Comparison of ENCODE assay signal across 7 mouse cellular contexts in genomic region chr4:155761356-155762099, GRCm38 (mm10). TPM values are rescaled to one million over a fixed set of nuclear protein-coding genes. Genes with fewer than 3 reads are reported as not detected.
DNase-seq lines count a peak whose midpoint lies in the region; ATAC-seq and TF ChIP-seq lines count a peak whose summit lies in the region.

No protein-coding gene starts in this region.

- peaks cover 9% of the 10 kb centered on the region for H3K4me1 ChIP-seq in lung, adult 2 months (ENCODE audit: control insufficient read depth, insufficient read depth, low read length)
- H3K4me1 ChIP-seq in hindbrain, embryonic 11.5 days (replicated peaks; ENCODE audit: control insufficient read depth, insufficient read depth, low read length): peaks cover 7% of the 10 kb centered on the region
- peaks cover 47% of the 10 kb centered on the region for H3K4me1 ChIP-seq in megakaryocyte, embryonic 14.5 days

- no peak for DNase-seq in lung, adult 2 months
- DNase-seq in lung, postnatal 25 days (ENCODE audit: low spot score): no peak
- DNase-seq in cerebellum, postnatal 14 days: peak; percentile 38 to 58
- no peak for DNase-seq in hindbrain, embryonic 11.5 days (ENCODE audit: low spot score)
- DNase-seq in layer of hippocampus, adult 8-10 months (ENCODE audit: low spot score in 2 of 2): no peak
- DNase-seq in layer of hippocampus, adult 11-12 months (ENCODE audit: low spot score): no peak

- no peaks in the 10 kb centered on the region for H3K36me3 ChIP-seq in hindbrain, embryonic 11.5 days (ENCODE audit: control insufficient read depth, insufficient read depth, low read length)
- H3K36me3 ChIP-seq in megakaryocyte, embryonic 14.5 days (replicated peaks; ENCODE audit: low read length): peaks cover 22% of the 10 kb centered on the region

- no peak overlapping the region; the same call in 1 of the 2 replicates for H3K27ac ChIP-seq in hindbrain, embryonic 11.5 days (ENCODE audit: low read depth, low read length)

- no peak for TF ChIP-seq CTCF in lung, adult 2 months (IDR thresholded peaks at IDR 0.05; ENCODE audit: insufficient read depth, low read length)

- 2% methylated on average over 28 of the region's 28 CpGs for WGBS in lung, adult 2 months
- WGBS in hindbrain, embryonic 11.5 days: 2% methylated on average over 28 of the region's 28 CpGs

- peak overlapping the region; percentile 78 for H3K9ac ChIP-seq in hindbrain, embryonic 11.5 days (ENCODE audit: low read depth, low read length)

- H3K27me3 ChIP-seq in hindbrain, embryonic 11.5 days (ENCODE audit: control insufficient read depth, insufficient read depth, low read length): no peaks in the 10 kb centered on the region
- no peaks in the 10 kb centered on the region for H3K27me3 ChIP-seq in megakaryocyte, embryonic 14.5 days (replicated peaks)

- 0 out of 2 replicates have a peak, but pooled peaks have one; percentile 17 for ATAC-seq in hindbrain, embryonic 11.5 days (ENCODE audit: low FRiP score)

- peak overlapping the region; percentile 84 for H3K4me3 ChIP-seq in lung, adult 2 months (replicated peaks; ENCODE audit: extremely low read depth, low read depth, low read length)
- H3K4me3 ChIP-seq in hindbrain, embryonic 11.5 days (ENCODE audit: low read depth, low read length): peak overlapping the region; percentile 84
- H3K4me3 ChIP-seq in megakaryocyte, embryonic 14.5 days (replicated peaks): peak overlapping the region; percentile 93

- TF ChIP-seq POLR2A in lung, adult 2 months (IDR thresholded peaks at IDR 0.05; ENCODE audit: borderline replicate concordance, extremely low read depth, low read depth, low read length): no peak

- H3K9me3 ChIP-seq in hindbrain, embryonic 11.5 days (ENCODE audit: control insufficient read depth, low read length): no peaks in the 10 kb centered on the region
- no peaks in the 10 kb centered on the region for H3K9me3 ChIP-seq in megakaryocyte, embryonic 14.5 days

- peak overlapping the region; percentile 96 for H3K4me2 ChIP-seq in hindbrain, embryonic 11.5 days (replicated peaks; ENCODE audit: low read depth, low read length)

RNA-seq across cellular contexts. Expression of gene Atad3a, which starts 0.6 kb away (rescaled TPM):
- 44.5 and 48.4 TPM in 2 replicates for polyA plus RNA-seq in lung, adult 2 months (2012; rRNA removed)
- 70.9 and 79.9 TPM in 2 replicates for polyA plus RNA-seq in hindbrain, embryonic 11.5 days (2014; fragmentation: Nextera tagmentation; extraction: Ambion mirVana)
- 11.3 and 20.5 TPM in 2 replicates for polyA plus RNA-seq in megakaryocyte, embryonic 14.5 days (2012; ENCODE audit: insufficient read depth, low replicate concordance)
- 10 to 100 TPM; 62.3 to 79.7 (median 65.0) TPM for total RNA-seq in layer of hippocampus, adult 8-10 months (2022)

RNA-seq across cellular contexts. Expression of gene Vwa1, which starts 13.0 kb away (rescaled TPM):
- polyA plus RNA-seq in lung, adult 2 months (2012; rRNA removed): 9.2 and 11.8 TPM in 2 replicates
- 8.6 and 9.5 TPM in 2 replicates for polyA plus RNA-seq in hindbrain, embryonic 11.5 days (2014; fragmentation: Nextera tagmentation; extraction: Ambion mirVana)
- polyA plus RNA-seq in megakaryocyte, embryonic 14.5 days (2012; ENCODE audit: insufficient read depth, low replicate concordance): 0.41 and 1.4 TPM in 2 replicates
- 10 to 100 TPM; 13.3 to 14.9 (median 14.2) TPM for total RNA-seq in layer of hippocampus, adult 8-10 months (2022)

RNA-seq across cellular contexts. Expression of gene Tmem88b, which starts 24.1 kb away (rescaled TPM):
- polyA plus RNA-seq in lung, adult 2 months (2012; rRNA removed): 0.38 and 0.52 TPM in 2 replicates
- polyA plus RNA-seq in hindbrain, embryonic 11.5 days (2014; fragmentation: Nextera tagmentation; extraction: Ambion mirVana): 0.25 and 0.52 TPM in 2 replicates
- 0.04 TPM in 1 of 2 replicates, not detected in the other for polyA plus RNA-seq in megakaryocyte, embryonic 14.5 days (2012; ENCODE audit: insufficient read depth, low replicate concordance)
- 10 to 100 TPM; 30.2 to 36.9 (median 34.5) TPM for total RNA-seq in layer of hippocampus, adult 8-10 months (2022)

RNA-seq across cellular contexts. Expression of gene Tmem240, which starts 26.9 kb away (rescaled TPM):
- polyA plus RNA-seq in lung, adult 2 months (2012; rRNA removed): 1.6 and 1.8 TPM in 2 replicates
- polyA plus RNA-seq in hindbrain, embryonic 11.5 days (2014; fragmentation: Nextera tagmentation; extraction: Ambion mirVana): 0.73 and 0.91 TPM in 2 replicates
- 1.2 and 3.2 TPM in 2 replicates for polyA plus RNA-seq in megakaryocyte, embryonic 14.5 days (2012; ENCODE audit: insufficient read depth, low replicate concordance)
- total RNA-seq in layer of hippocampus, adult 8-10 months (2022): 10 to 100 TPM; 32.7 to 35.8 (median 34.4) TPM

RNA-seq across cellular contexts. Expression of gene Ankrd65, which starts 28.7 kb away (rescaled TPM):
- 15.7 and 17.3 TPM in 2 replicates for polyA plus RNA-seq in lung, adult 2 months (2012; rRNA removed)
- polyA plus RNA-seq in hindbrain, embryonic 11.5 days (2014; fragmentation: Nextera tagmentation; extraction: Ambion mirVana): not detected in 2 replicates
- polyA plus RNA-seq in megakaryocyte, embryonic 14.5 days (2012; ENCODE audit: insufficient read depth, low replicate concordance): not detected in 2 replicates
- total RNA-seq in layer of hippocampus, adult 8-10 months (2022): not detected

Comparison
In these comparisons a context has a peak if more than half of its experiments do, and no peak if none do; other contexts are left out.
1. DNase-seq: peak in cerebellum, postnatal 14 days (2 of 2); none in lung, adult 2 months (single experiment), lung, postnatal 25 days (single experiment), hindbrain, embryonic 11.5 days (single experiment), layer of hippocampus, adult 8-10 months (0 of 2) and layer of hippocampus, adult 11-12 months (single experiment).
2. Peak in every context shown above with its lines, with median percentiles within 50 percentile points of each other: H3K4me3 ChIP-seq.